Mouse (Mus musculus) lung, embryonic 16.5 days (tissue): ENCODE measurements at regions not wholly inside any gene's neighbourhood (a gene's known extent, or its start where the extent isn't known, plus 50 kb on each side); places are given as distances from the start of the nearest gene placed in this dataset.

ENCODE experiments used
- ATAC-seq: fragments of 200-750 bp; cut with Nextera tagmentation; 2 replicates; pipeline ENCODE4 v1.8.0; 2017; ENCODE audit warnings: low read depth, mild to moderate bottlenecking, moderate library complexity
- H3K27ac ChIP-seq: fragments of 300-500 bp; sonication (generic); 2 replicates; pipeline ENCODE4 v1.5.1; 2014; ENCODE audit warnings: mild to moderate bottlenecking, control low read depth, low read length
- H3K27me3 ChIP-seq: fragments of 300-500 bp; sonication (generic); 2 replicates; pipeline ENCODE4 v1.6.1; 2014; ENCODE audit warnings: low read depth, low read length, mixed read lengths; ENCODE audit not compliant: control insufficient read depth, insufficient read depth
- H3K36me3 ChIP-seq: fragments of 300-500 bp; sonication (generic); 2 replicates; pipeline ENCODE4 v1.6.1; 2014; ENCODE audit warnings: low read length; ENCODE audit not compliant: control insufficient read depth, insufficient read depth
- H3K4me1 ChIP-seq: fragments of 300-500 bp; sonication (generic); replicated peaks from 2 replicates; pipeline ENCODE4 v1.6.1; 2014; ENCODE audit warnings: low read length, mixed read lengths; ENCODE audit not compliant: control insufficient read depth, insufficient read depth
- H3K4me2 ChIP-seq: fragments of 300-500 bp; sonication (generic); 2 replicates; pipeline ENCODE4 v1.6.1; 2014; ENCODE audit warnings: low read depth, low read length, control low read depth
- H3K4me3 ChIP-seq: fragments of 300-500 bp; sonication (generic); 2 replicates; pipeline ENCODE4 v1.5.1; 2014; ENCODE audit warnings: mild to moderate bottlenecking, low read length, control low read depth
- H3K9ac ChIP-seq: fragments of 300-500 bp; sonication (generic); 2 replicates; pipeline ENCODE4 v1.6.1; 2014; ENCODE audit warnings: low read length, control low read depth
- H3K9me3 ChIP-seq: fragments of 300-500 bp; sonication (generic); 2 replicates; pipeline ENCODE4 v1.6.1; 2016; ENCODE audit warnings: low read length; ENCODE audit not compliant: control insufficient read depth
- WGBS: fragments of 180-500 bp; shearing (Covaris S2); extraction: QIAGEN DNeasy Blood & Tissue Kit; methylation state at CpG from one replicate; pipeline ENCODE4 v1.1.7; 2014; 5-methylcytosine and 5-hydroxymethylcytosine counted together

DNA sequence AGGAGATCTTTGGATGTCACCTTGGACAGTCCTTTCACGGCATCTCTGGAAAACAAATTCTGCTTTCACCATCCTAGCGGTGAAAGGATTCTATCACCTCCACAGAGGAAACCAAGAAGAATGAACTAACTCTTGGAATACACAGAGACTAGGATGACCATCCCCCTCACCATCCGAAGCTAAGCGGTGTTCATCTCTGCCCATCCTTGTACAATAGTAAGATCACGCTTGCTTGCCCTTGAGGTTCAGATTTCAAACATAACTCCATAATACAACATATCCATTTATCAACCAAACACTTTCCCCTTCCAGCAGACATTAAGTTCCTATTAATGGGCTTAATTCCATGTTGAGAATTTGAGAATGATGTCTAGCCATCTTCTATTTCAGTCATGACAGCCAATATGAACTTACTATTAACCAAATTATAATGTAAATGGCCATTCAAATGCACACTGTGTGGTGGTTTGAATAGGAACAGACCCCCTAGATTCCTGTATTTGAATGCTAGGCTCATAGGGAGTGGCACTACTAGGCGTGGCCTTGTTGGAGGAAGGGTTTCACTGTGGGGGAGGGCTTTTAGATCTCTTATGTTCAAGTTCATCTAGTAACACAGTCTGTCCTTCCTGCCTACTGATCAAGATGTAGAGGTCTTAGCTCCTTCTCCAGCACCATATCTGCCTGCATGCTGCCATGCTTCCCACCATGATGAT lies 281.4 kb downstream of the Adamts20 start:
- no peaks in the 10 kb centered on the region for H3K4me1 ChIP-seq
- H3K9ac ChIP-seq = no peak overlapping the region
- no peaks in the 10 kb centered on the region for H3K27me3 ChIP-seq
- no peaks in the 10 kb centered on the region for H3K9me3 ChIP-seq
- WGBS = 91% methylated on average over 6 of the region's 6 CpGs
- no peak for ATAC-seq
- no peak overlapping the region for H3K4me3 ChIP-seq
- H3K4me2 ChIP-seq = no peak overlapping the region
- H3K27ac ChIP-seq = no peak overlapping the region
- no peaks in the 10 kb centered on the region for H3K36me3 ChIP-seq

DNA sequence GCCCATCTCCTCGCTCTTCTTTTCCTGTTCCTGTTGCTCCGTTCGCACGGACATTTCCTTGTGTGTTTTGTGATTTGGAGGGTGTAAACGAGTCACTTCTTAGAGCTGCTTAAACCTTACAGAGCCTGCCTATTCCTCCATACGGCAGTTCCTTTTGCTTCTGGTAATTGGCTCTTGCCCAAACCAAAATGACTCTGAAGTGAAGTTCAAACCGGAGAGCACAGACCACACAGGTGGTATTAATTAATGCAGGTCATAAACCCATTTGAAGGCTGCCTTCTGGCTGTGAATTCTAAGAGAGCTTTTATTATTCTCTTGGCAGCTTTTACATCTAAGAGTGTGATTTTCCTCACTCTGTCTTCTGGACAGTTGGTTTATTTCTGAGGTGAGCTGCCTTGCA lies 291.1 kb downstream of the Adamts20 start:
- Histone ChIP-seq H3K4me1 (no peaks in the 10 kb centered on the region), H3K9ac (no peak overlapping the region), H3K36me3 (no peaks in the 10 kb centered on the region), H3K4me3 (no peak overlapping the region), H3K4me2 (no peak overlapping the region), H3K27ac (no peak overlapping the region), H3K9me3 (no peaks in the 10 kb centered on the region), H3K27me3 (no peaks in the 10 kb centered on the region)
- 70% methylated on average over 7 of the region's 7 CpGs for WGBS
- no peak for ATAC-seq

DNA sequence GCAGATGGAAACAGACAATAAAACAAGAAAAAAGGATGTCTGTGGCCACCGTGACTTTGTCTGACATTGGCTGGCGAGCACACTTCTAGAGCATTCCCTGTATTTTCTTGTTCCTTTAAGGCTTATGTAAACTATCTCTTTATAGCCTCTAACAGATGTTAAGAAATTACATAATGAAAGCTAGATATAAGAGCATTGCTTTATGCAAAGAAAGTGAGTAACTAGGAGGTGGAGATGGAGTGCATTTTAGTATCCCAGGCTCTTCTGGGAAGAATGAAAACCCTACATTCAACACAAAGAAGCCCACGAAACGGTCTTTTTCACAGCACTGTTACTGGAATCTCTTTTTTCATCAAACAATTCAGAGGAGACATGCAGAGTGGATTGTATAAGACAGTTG lies 304.4 kb downstream of the Adamts20 start:
- Histone ChIP-seq H3K4me2 (no peak overlapping the region), H3K4me1 (0 out of 2 replicates have a peak, but pooled peaks cover 6% of the 10 kb centered on the region), H3K4me3 (no peak overlapping the region), H3K27me3 (no peaks in the 10 kb centered on the region), H3K9ac (no peak overlapping the region), H3K27ac (no peak overlapping the region), H3K9me3 (no peaks in the 10 kb centered on the region), H3K36me3 (no peaks in the 10 kb centered on the region)
- 75% methylated on average over 4 of the region's 4 CpGs for WGBS
- ATAC-seq = no peak

DNA sequence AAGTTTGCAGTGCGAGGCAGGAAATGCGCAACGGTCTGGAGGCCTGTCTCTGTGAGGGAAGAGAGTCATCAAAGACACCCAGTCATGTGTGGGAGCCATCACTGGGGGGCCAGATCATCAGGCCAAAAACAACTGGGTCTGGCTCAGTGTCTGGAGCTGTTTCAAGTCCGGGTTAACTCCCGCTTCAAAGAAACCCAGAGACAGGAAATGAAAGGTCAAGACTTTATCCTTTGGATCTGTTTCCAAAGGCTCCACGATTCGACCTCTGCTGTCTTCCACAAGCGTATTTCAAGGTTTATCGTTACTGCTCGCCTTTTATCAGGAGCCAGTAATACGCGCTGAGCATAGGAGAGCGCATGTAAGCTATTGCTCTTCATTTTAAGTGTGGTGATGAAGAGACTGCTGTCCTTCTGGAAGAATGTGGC lies 325.7 kb downstream of the Adamts20 start:
- H3K4me1 ChIP-seq = peaks cover 3% of the 10 kb centered on the region; the same call in 1 of the 2 replicates
- peak; percentile 97 for ATAC-seq
- peaks cover 3% of the 10 kb centered on the region; the same call in 1 of the 2 replicates for H3K9me3 ChIP-seq
- H3K4me3 ChIP-seq = no peak overlapping the region
- no peaks in the 10 kb centered on the region for H3K27me3 ChIP-seq
- H3K4me2 ChIP-seq = peak overlapping the region; percentile 1; the same call in 1 of the 2 replicates
- no peak overlapping the region for H3K9ac ChIP-seq
- WGBS = 34% methylated on average over 13 of the region's 13 CpGs
- H3K36me3 ChIP-seq = no peaks in the 10 kb centered on the region
- peak overlapping the region; percentile 77; the same call in 1 of the 2 replicates for H3K27ac ChIP-seq

DNA sequence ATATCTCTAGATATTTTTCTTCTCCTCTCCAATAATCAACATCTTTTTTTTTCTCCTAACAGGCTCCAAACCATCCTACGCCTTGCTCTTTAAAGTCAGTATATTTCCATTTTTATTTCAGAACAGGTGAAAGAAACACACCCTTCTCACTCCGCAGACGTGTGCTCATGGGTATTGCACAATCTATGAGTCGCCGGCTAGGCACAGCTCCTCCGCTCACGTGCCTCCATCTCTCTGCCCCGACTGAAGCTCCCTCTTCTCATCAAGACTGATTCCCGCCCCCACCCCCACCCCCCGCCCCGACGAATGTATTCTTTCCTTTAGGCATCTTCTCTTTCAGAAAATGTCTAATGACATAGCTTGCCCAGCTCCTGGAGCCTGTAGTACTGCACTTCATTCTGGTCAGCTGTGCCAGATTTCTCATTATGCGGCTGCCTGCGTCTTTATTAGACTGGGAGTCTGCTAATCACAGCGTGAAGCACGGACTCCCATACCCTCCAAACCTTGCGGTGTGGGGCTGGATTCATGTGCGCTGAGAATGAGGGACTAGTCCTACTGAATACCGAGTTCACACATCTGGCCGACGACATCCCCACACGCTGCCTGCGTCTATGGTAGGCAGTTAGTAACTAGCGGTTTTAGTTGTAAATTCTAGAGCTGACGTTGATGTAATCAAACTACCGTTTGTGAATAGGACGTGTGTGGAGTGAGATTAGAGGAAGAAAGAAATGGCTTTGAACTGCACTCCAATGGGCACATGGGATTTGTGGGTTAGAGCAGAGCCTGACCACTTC lies 327.9 kb downstream of the Adamts20 start:
- peaks cover 3% of the 10 kb centered on the region; the same call in 1 of the 2 replicates for H3K4me1 ChIP-seq
- no peak overlapping the region for H3K4me2 ChIP-seq
- H3K9me3 ChIP-seq = peaks cover 3% of the 10 kb centered on the region; the same call in 1 of the 2 replicates
- no peak for ATAC-seq
- H3K27ac ChIP-seq = no peak overlapping the region
- H3K9ac ChIP-seq = no peak overlapping the region
- no peaks in the 10 kb centered on the region for H3K36me3 ChIP-seq
- H3K27me3 ChIP-seq = no peaks in the 10 kb centered on the region
- H3K4me3 ChIP-seq = no peak overlapping the region
- 73% methylated on average over 27 of the region's 27 CpGs for WGBS

DNA sequence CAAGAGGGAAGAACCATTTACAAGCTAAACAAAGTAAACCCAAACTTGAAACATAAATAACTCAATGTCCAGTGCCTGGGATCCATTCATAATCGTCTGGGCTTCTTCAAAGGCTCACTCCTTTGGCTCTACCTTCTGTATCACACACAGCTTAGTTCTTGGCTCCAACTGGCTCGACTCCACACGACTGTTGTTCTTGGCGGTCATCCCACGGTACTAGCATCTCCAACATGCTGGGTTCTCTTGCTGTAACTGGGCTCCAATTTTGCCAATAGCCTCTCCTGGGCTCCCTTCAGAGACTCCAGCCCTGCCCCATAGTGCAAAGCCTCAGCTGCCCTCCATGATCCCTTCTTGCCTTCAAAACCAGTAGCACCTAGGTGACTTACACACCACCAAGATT lies 352.4 kb downstream of the Adamts20 start:
- Histone ChIP-seq H3K4me2 (no peak overlapping the region), H3K4me3 (no peak overlapping the region), H3K9me3 (peaks cover 5% of the 10 kb centered on the region; the same call in 1 of the 2 replicates), H3K9ac (no peak overlapping the region), H3K4me1 (no peaks in the 10 kb centered on the region), H3K27me3 (no peaks in the 10 kb centered on the region), H3K36me3 (no peaks in the 10 kb centered on the region), H3K27ac (no peak overlapping the region)
- no peak for ATAC-seq
- WGBS = 57% methylated on average over 5 of the region's 5 CpGs

DNA sequence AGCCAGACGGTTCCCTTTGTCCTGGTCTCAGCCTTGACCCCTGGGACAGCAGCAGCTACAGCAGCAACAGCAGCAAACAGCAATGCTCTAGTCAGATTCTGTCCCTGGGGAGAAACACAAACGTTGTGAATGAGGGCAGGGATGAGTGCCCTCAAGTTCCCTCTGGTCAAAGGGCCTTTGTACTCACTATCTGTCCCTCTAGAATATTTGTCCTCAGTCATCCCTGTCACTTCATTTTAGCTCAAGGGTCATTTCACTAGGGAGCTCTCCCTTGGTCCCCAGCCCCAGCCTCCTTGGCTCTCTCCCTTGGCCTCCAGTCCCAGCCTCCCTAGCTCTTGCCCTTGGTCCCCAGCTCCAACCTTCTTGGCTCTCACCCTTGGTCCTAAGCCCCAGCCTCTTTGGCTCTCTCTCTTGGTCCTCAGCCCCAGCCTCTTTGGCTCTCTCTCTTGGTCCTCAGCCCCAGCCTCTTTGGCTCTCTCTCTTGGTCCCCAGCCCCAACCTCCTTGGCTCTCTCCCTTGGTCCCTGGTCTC lies 358.0 kb downstream of the Adamts20 start:
- ATAC-seq = peak; percentile 56
- no peaks in the 10 kb centered on the region for H3K27me3 ChIP-seq
- H3K9me3 ChIP-seq = no peaks in the 10 kb centered on the region
- WGBS = 17% methylated on average over 2 of the region's 2 CpGs
- H3K4me1 ChIP-seq = no peaks in the 10 kb centered on the region
- H3K27ac ChIP-seq = no peak overlapping the region
- no peak overlapping the region for H3K9ac ChIP-seq
- H3K36me3 ChIP-seq = no peaks in the 10 kb centered on the region
- H3K4me3 ChIP-seq = no peak overlapping the region
- H3K4me2 ChIP-seq = no peak overlapping the region

DNA sequence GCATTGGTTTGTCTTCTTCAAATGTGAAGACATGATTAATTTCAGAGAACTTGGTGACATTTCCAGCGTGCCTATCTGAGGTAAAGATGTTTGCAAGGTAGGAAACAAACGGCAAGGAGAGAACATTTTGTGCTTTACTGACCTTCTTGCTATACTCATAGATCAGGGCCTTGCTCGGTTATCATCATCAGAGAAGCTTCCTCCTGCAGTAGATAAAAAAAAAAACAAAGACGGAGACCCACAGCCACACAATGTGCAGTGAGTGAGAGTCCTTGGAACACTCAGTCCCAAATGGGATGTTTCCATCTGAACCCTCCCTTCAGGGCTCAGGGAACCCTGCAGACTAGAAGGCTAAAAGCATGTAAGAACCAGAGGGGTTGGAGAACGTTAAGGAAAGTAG lies 374.6 kb downstream of the Adamts20 start:
- H3K27me3 ChIP-seq = no peaks in the 10 kb centered on the region
- H3K36me3 ChIP-seq = no peaks in the 10 kb centered on the region
- no peak overlapping the region for H3K9ac ChIP-seq
- no peaks in the 10 kb centered on the region for H3K4me1 ChIP-seq
- ATAC-seq = no peak
- H3K4me2 ChIP-seq = no peak overlapping the region
- no peaks in the 10 kb centered on the region for H3K9me3 ChIP-seq
- no peak overlapping the region for H3K27ac ChIP-seq
- WGBS = 67% methylated on average over 5 of the region's 5 CpGs
- no peak overlapping the region for H3K4me3 ChIP-seq

DNA sequence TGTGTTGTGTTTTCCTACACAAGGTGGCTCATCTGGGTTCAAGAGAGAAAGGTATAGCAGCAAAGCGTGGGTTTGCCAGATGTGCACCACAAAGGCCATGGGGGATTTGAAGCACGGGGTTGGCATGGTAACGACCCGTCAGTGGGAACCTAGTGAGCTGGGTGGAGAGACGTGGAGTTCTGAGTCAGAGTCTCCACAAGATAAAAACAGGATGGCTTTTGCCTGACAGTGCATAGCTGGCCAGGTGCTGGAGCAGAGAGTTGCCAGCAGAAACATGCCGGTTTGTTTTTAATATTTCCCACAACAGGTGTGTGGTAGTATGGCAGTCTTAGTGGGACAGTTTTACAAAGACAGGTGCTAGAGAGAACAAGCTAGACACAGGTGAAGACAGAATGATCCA lies 375.4 kb downstream of the Adamts20 start:
- H3K9me3 ChIP-seq = no peaks in the 10 kb centered on the region
- H3K27me3 ChIP-seq = no peaks in the 10 kb centered on the region
- ATAC-seq = no peak
- H3K9ac ChIP-seq = no peak overlapping the region
- WGBS = 69% methylated on average over 6 of the region's 6 CpGs
- H3K4me1 ChIP-seq = no peaks in the 10 kb centered on the region
- no peaks in the 10 kb centered on the region for H3K36me3 ChIP-seq
- H3K4me2 ChIP-seq = no peak overlapping the region
- no peak overlapping the region for H3K4me3 ChIP-seq
- no peak overlapping the region for H3K27ac ChIP-seq
